ENCODE assay signal across 10 mouse cellular contexts in the genomic region with DNA sequence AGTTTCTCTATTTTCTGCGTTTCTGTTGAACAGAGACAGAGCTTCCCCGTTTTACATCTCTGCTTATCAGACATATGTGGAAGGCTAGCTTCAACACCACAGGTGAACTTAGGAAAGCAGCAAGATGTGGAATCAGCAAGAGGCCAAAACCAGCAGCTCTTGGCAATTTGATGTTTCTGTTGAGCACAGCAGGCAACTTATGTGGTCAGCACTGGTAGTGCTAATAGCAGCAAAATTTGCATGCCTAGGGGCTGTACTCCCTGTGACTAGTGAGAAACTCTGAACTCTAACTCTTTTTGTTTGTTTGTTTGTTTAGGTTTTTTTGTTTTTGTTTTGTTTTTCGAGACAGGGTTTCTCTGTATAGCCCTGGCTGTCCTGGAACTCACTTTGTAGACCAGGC.
"Had no signal": no experiment of that assay in that cellular context is flagged by ENCODE, and none has a peak within 500 bp of the region (broad histone marks: within the 10 kb centered on the region; RNA-seq: fewer than 3 reads in every experiment).

No protein-coding gene starts in this region.

- DNase-seq: gastrocnemius, adult 2 months; gastrocnemius, postnatal 10 days; gastrocnemius, postnatal 25 days; heart, adult 18-20 months; heart, postnatal 10 days; layer of hippocampus, adult 9-11 months; layer of hippocampus, postnatal 36 days; liver; liver, embryonic 13.5 days; liver, postnatal 0 days had no signal
